Mouse (Mus musculus): ENCODE data around the gene Psmb3. TPM values are rescaled to one million over a fixed set of nuclear protein-coding genes. Genes with fewer than 3 reads are reported as not detected.
"Not testable (repeated sequence)": the region's sequence is repeated elsewhere in the genome, so short reads cannot be mapped to it uniquely, and the experiment has no call there.

Psmb3 gene
- polyA plus RNA-seq, 1 experiment from 2014 or later: 79.7 TPM

- no peaks in the 10 kb centered on the region for H3K79me2 ChIP-seq (ENCODE audit: inconsistent target)
- H3K4me3 ChIP-seq (ENCODE audit: inconsistent target): no peak overlapping the region
- WGBS (ENCODE audit: missing documents): 93% methylated on average over 15 of the region's 15 CpGs
- no peak overlapping the region for H3K27ac ChIP-seq
- H3K36me3 ChIP-seq (ENCODE audit: inconsistent target): peaks cover 42% of the 10 kb centered on the region; the same call in 1 of the 2 replicates
Observed at GRCm38 (mm10) chr11:97712286-97712685, 9.1 kb downstream of the Psmb3 start.

GRCm38 (mm10) chr11:97713896-97714295, 10.7 kb downstream of the Psmb3 start:
- Histone ChIP-seq H3K4me3 (ENCODE audit: inconsistent target) (no peak overlapping the region), H3K36me3 (ENCODE audit: inconsistent target) (peaks cover 26% of the 10 kb centered on the region; the same call in 1 of the 2 replicates), H3K27ac (no peak overlapping the region), H3K79me2 (ENCODE audit: inconsistent target) (no peaks in the 10 kb centered on the region)
- 94% methylated on average over 8 of the region's 8 CpGs for WGBS (ENCODE audit: missing documents)

- Histone ChIP-seq H3K79me2 (ENCODE audit: inconsistent target) (no peaks in the 10 kb centered on the region), H3K27ac (no peak overlapping the region), H3K4me3 (ENCODE audit: inconsistent target) (no peak overlapping the region), H3K36me3 (ENCODE audit: inconsistent target) (peaks cover 22% of the 10 kb centered on the region; the same call in 1 of the 2 replicates)
- WGBS (ENCODE audit: missing documents): 96% methylated on average over 3 of the region's 3 CpGs
Observed at GRCm38 (mm10) chr11:97714356-97714755, 11.2 kb downstream of the Psmb3 start.

- H3K36me3 ChIP-seq (ENCODE audit: inconsistent target): peaks cover 26% of the 10 kb centered on the region; the same call in 1 of the 2 replicates
- no peaks in the 10 kb centered on the region for H3K79me2 ChIP-seq (ENCODE audit: inconsistent target)
- 44% methylated on average over 13 of the region's 14 CpGs for WGBS (ENCODE audit: missing documents)
- no peak overlapping the region for H3K4me3 ChIP-seq (ENCODE audit: inconsistent target)
- H3K27ac ChIP-seq: no peak overlapping the region
Observed at GRCm38 (mm10) chr11:97714784-97715760, 11.9 kb downstream of the Psmb3 start.

- peaks cover 36% of the 10 kb centered on the region; the same call in 1 of the 2 replicates for H3K36me3 ChIP-seq (ENCODE audit: inconsistent target)
Observed at GRCm38 (mm10) chr11:97716021-97716420, 12.8 kb downstream of the Psmb3 start.

GRCm38 (mm10) chr11:97717369-97718280, 14.4 kb downstream of the Psmb3 start:
- peak overlapping the region; percentile 81 for H3K27ac ChIP-seq
- H3K36me3 ChIP-seq (ENCODE audit: inconsistent target): peaks cover 45% of the 10 kb centered on the region
- no peak overlapping the region for H3K4me3 ChIP-seq (ENCODE audit: inconsistent target)
- no peaks in the 10 kb centered on the region for H3K79me2 ChIP-seq (ENCODE audit: inconsistent target)
- WGBS (ENCODE audit: missing documents): 73% methylated on average over 25 of the region's 26 CpGs

More at GRCm38 (mm10) chr11:97716021-97716420, 12.8 kb downstream of the Psmb3 start:
- no peak overlapping the region for H3K4me3 ChIP-seq (ENCODE audit: inconsistent target)
- no peak overlapping the region for H3K27ac ChIP-seq
- WGBS (ENCODE audit: missing documents): 97% methylated on average over 8 of the region's 8 CpGs
- no peaks in the 10 kb centered on the region for H3K79me2 ChIP-seq (ENCODE audit: inconsistent target)

GRCm38 (mm10) chr11:97718281-97718860, 15.2 kb downstream of the Psmb3 start:
- Histone ChIP-seq H3K79me2 (ENCODE audit: inconsistent target) (no peaks in the 10 kb centered on the region), H3K4me3 (ENCODE audit: inconsistent target) (no peak overlapping the region), H3K27ac (peak overlapping the region; percentile 81), H3K36me3 (ENCODE audit: inconsistent target) (peaks cover 44% of the 10 kb centered on the region)
- 3% methylated on average over 12 of the region's 15 CpGs for WGBS (ENCODE audit: missing documents)

- peaks cover 45% of the 10 kb centered on the region for H3K36me3 ChIP-seq (ENCODE audit: inconsistent target)
- H3K27ac ChIP-seq: peak overlapping the region; percentile 81
- no peaks in the 10 kb centered on the region for H3K79me2 ChIP-seq (ENCODE audit: inconsistent target)
- H3K4me3 ChIP-seq (ENCODE audit: inconsistent target): no peak overlapping the region
- WGBS (ENCODE audit: missing documents): 82% methylated on average over 4 of the region's 4 CpGs
Observed at GRCm38 (mm10) chr11:97719041-97719440, 15.8 kb downstream of the Psmb3 start.

- H3K4me3 ChIP-seq (ENCODE audit: inconsistent target): no peak overlapping the region
- no peak overlapping the region for H3K27ac ChIP-seq
- H3K79me2 ChIP-seq (ENCODE audit: inconsistent target): no peaks in the 10 kb centered on the region
- peaks cover 63% of the 10 kb centered on the region for H3K36me3 ChIP-seq (ENCODE audit: inconsistent target)
- 93% methylated on average over 4 of the region's 4 CpGs for WGBS (ENCODE audit: missing documents)
Observed at GRCm38 (mm10) chr11:97721338-97721737, 18.1 kb downstream of the Psmb3 start.

GRCm38 (mm10) chr11:97723709-97724108, 20.5 kb downstream of the Psmb3 start:
- no peaks in the 10 kb centered on the region for H3K79me2 ChIP-seq (ENCODE audit: inconsistent target)
- peaks cover 70% of the 10 kb centered on the region for H3K36me3 ChIP-seq (ENCODE audit: inconsistent target)
- whole genome bisulfite sequencing (ENCODE audit: missing documents): 57% methylated on average over 7 of the region's 7 CpGs
- no peak overlapping the region for H3K27ac ChIP-seq
- no peak overlapping the region for H3K4me3 ChIP-seq (ENCODE audit: inconsistent target)

GRCm38 (mm10) chr11:97728311-97728710, 25.1 kb downstream of the Psmb3 start:
- H3K79me2 ChIP-seq (ENCODE audit: inconsistent target): peaks cover 13% of the 10 kb centered on the region; the same call in 1 of the 2 replicates
- H3K4me3 ChIP-seq (ENCODE audit: inconsistent target): no peak overlapping the region
- peaks cover 59% of the 10 kb centered on the region for H3K36me3 ChIP-seq (ENCODE audit: inconsistent target)
- WGBS (ENCODE audit: missing documents): 5% methylated on average over 7 of the region's 7 CpGs
- peak overlapping the region; percentile 19; the same call in 1 of the 2 replicates for H3K27ac ChIP-seq

- Histone ChIP-seq H3K4me3 (ENCODE audit: inconsistent target) (no peak overlapping the region), H3K27ac (peak overlapping the region; percentile 19; the same call in 1 of the 2 replicates), H3K79me2 (ENCODE audit: inconsistent target) (peaks cover 17% of the 10 kb centered on the region), H3K36me3 (ENCODE audit: inconsistent target) (peaks cover 55% of the 10 kb centered on the region)
- 37% methylated on average over 7 of the region's 7 CpGs for WGBS (ENCODE audit: missing documents)
Observed at GRCm38 (mm10) chr11:97728730-97729129, 25.5 kb downstream of the Psmb3 start.

GRCm38 (mm10) chr11:97733689-97734088, 30.5 kb downstream of the Psmb3 start:
- H3K4me3 ChIP-seq (ENCODE audit: inconsistent target): no peak overlapping the region
- 72% methylated on average over 10 of the region's 10 CpGs for WGBS (ENCODE audit: missing documents)
- H3K79me2 ChIP-seq (ENCODE audit: inconsistent target): peaks cover 64% of the 10 kb centered on the region
- peaks cover 25% of the 10 kb centered on the region; the same call in 1 of the 2 replicates for H3K36me3 ChIP-seq (ENCODE audit: inconsistent target)
- no peak overlapping the region for H3K27ac ChIP-seq

- H3K27ac ChIP-seq; H3K4me3 ChIP-seq (ENCODE audit: inconsistent target): not testable (repeated sequence)
- Histone ChIP-seq H3K79me2 (ENCODE audit: inconsistent target) (peaks cover 75% of the 10 kb centered on the region), H3K36me3 (ENCODE audit: inconsistent target) (peaks cover 25% of the 10 kb centered on the region; the same call in 1 of the 2 replicates)
- WGBS (ENCODE audit: missing documents): 70% methylated on average over 5 of the region's 5 CpGs
Observed at GRCm38 (mm10) chr11:97734810-97735209, 31.6 kb downstream of the Psmb3 start.
